Mouse (Mus musculus) midbrain, embryonic 13.5 days (tissue): ENCODE measurements at regions not wholly inside any gene's neighbourhood (a gene's known extent, or its start where the extent isn't known, plus 50 kb on each side); places are given as distances from the start of the nearest gene placed in this dataset.

ENCODE experiments used
- ATAC-seq: fragments of 200-750 bp; cut with Nextera tagmentation; 2 replicates; pipeline ENCODE4 v1.8.0; 2017; ENCODE audit warnings: mild to moderate bottlenecking, moderate TSS enrichment, moderate library complexity
- H3K27ac ChIP-seq: fragments of 300-500 bp; sonication (generic); 2 replicates; pipeline ENCODE4 v1.5.1; 2015; ENCODE audit warnings: inconsistent platforms, mild to moderate bottlenecking, moderate library complexity
- H3K27me3 ChIP-seq: fragments of 300-500 bp; sonication (generic); 2 replicates; pipeline ENCODE4 v1.6.1; 2015; ENCODE audit warnings: mild to moderate bottlenecking, inconsistent platforms
- H3K36me3 ChIP-seq: fragments of 300-500 bp; sonication (generic); 2 replicates; pipeline ENCODE4 v1.6.1; 2015; ENCODE audit warnings: mild to moderate bottlenecking, inconsistent platforms
- H3K4me1 ChIP-seq: fragments of 300-500 bp; sonication (generic); replicated peaks from 2 replicates; pipeline ENCODE4 v1.6.1; 2015; ENCODE audit warnings: inconsistent platforms
- H3K4me2 ChIP-seq: fragments of 300-500 bp; sonication (generic); replicated peaks from 2 replicates; pipeline ENCODE4 v1.6.1; 2015; ENCODE audit warnings: moderate library complexity, mild to moderate bottlenecking, inconsistent platforms
- H3K4me3 ChIP-seq: fragments of 300-500 bp; sonication (generic); replicated peaks from 2 replicates; pipeline ENCODE4 v1.5.1; 2015; ENCODE audit warnings: mild to moderate bottlenecking, inconsistent platforms
- H3K9ac ChIP-seq: fragments of 300-500 bp; sonication (generic); replicated peaks from 2 replicates; pipeline ENCODE4 v1.6.1; 2015; ENCODE audit warnings: mild to moderate bottlenecking, inconsistent platforms
- H3K9me3 ChIP-seq: fragments of 300-500 bp; sonication (generic); 2 replicates; pipeline ENCODE4 v1.6.1; 2016; ENCODE audit warnings: mild to moderate bottlenecking, inconsistent platforms
- WGBS: fragments of 180-500 bp; shearing (Covaris S2); methylation state at CpG from one replicate; pipeline ENCODE4 v1.1.7; 2015; 5-methylcytosine and 5-hydroxymethylcytosine counted together

- Histone ChIP-seq H3K4me3 (no peak overlapping the region), H3K9ac (no peak overlapping the region), H3K9me3 (no peaks in the 10 kb centered on the region), H3K4me1 (peaks cover 39% of the 10 kb centered on the region), H3K36me3 (no peaks in the 10 kb centered on the region), H3K27ac (no peak overlapping the region), H3K4me2 (no peak overlapping the region), H3K27me3 (0 out of 2 replicates have a peak, but pooled peaks cover 6% of the 10 kb centered on the region)
- WGBS = 85% methylated on average over 6 of the region's 6 CpGs
- ATAC-seq = no peak
Measured at GRCm38 (mm10) chr12:71568880-71569390, 259.3 kb downstream of the Dact1 start.

GRCm38 (mm10) chr12:71569662-71570061, 260.0 kb downstream of the Dact1 start:
- H3K4me1 ChIP-seq = peaks cover 46% of the 10 kb centered on the region
- no peak overlapping the region for H3K4me2 ChIP-seq
- H3K27me3 ChIP-seq = 0 out of 2 replicates have a peak, but pooled peaks cover 6% of the 10 kb centered on the region
- 33% methylated on average over 12 of the region's 12 CpGs for WGBS
- H3K4me3 ChIP-seq = no peak overlapping the region
- no peaks in the 10 kb centered on the region for H3K9me3 ChIP-seq
- no peak overlapping the region for H3K27ac ChIP-seq
- no peaks in the 10 kb centered on the region for H3K36me3 ChIP-seq
- no peak overlapping the region for H3K9ac ChIP-seq
- ATAC-seq = no peak

GRCm38 (mm10) chr12:71570116-71570515, 260.4 kb downstream of the Dact1 start:
- 86% methylated on average over 2 of the region's 2 CpGs for WGBS
- Histone ChIP-seq H3K4me3 (no peak overlapping the region), H3K4me1 (peaks cover 47% of the 10 kb centered on the region), H3K9ac (no peak overlapping the region), H3K27me3 (0 out of 2 replicates have a peak, but pooled peaks cover 6% of the 10 kb centered on the region), H3K36me3 (no peaks in the 10 kb centered on the region), H3K27ac (no peak overlapping the region), H3K9me3 (no peaks in the 10 kb centered on the region), H3K4me2 (no peak overlapping the region)
- no peak for ATAC-seq

- peaks cover 47% of the 10 kb centered on the region for H3K4me1 ChIP-seq
- H3K9me3 ChIP-seq = no peaks in the 10 kb centered on the region
- 15% methylated on average over 14 of the region's 14 CpGs for WGBS
- peak; percentile 67 for ATAC-seq
- H3K27me3 ChIP-seq = no peaks in the 10 kb centered on the region
- H3K4me2 ChIP-seq = peak overlapping the region; percentile 29
- no peak overlapping the region for H3K4me3 ChIP-seq
- H3K36me3 ChIP-seq = no peaks in the 10 kb centered on the region
- peak overlapping the region; percentile 79 for H3K27ac ChIP-seq
- no peak overlapping the region for H3K9ac ChIP-seq
Measured at GRCm38 (mm10) chr12:71572833-71573446, 257.9 kb upstream of the Daam1 start.

- peaks cover 52% of the 10 kb centered on the region for H3K4me1 ChIP-seq
- 55% methylated on average over 8 of the region's 8 CpGs for WGBS
- H3K36me3 ChIP-seq = no peaks in the 10 kb centered on the region
- no peak overlapping the region for H3K4me3 ChIP-seq
- no peaks in the 10 kb centered on the region for H3K9me3 ChIP-seq
- H3K27me3 ChIP-seq = no peaks in the 10 kb centered on the region
- no peak for ATAC-seq
- 0 out of 2 replicates have a peak overlapping the region, but pooled peaks have one; percentile 52 for H3K27ac ChIP-seq
- no peak overlapping the region for H3K9ac ChIP-seq
- no peak overlapping the region for H3K4me2 ChIP-seq
Measured at GRCm38 (mm10) chr12:71573456-71573855, 257.4 kb upstream of the Daam1 start.

GRCm38 (mm10) chr12:71574685-71575084, 256.2 kb upstream of the Daam1 start:
- H3K27ac ChIP-seq = no peak overlapping the region
- 88% methylated on average over 10 of the region's 10 CpGs for WGBS
- H3K9ac ChIP-seq = no peak overlapping the region
- no peak overlapping the region for H3K4me3 ChIP-seq
- H3K36me3 ChIP-seq = no peaks in the 10 kb centered on the region
- no peaks in the 10 kb centered on the region for H3K9me3 ChIP-seq
- ATAC-seq = no peak
- no peaks in the 10 kb centered on the region for H3K27me3 ChIP-seq
- no peak overlapping the region for H3K4me2 ChIP-seq
- peaks cover 59% of the 10 kb centered on the region for H3K4me1 ChIP-seq

GRCm38 (mm10) chr12:71577349-71577748, 253.5 kb upstream of the Daam1 start:
- 8% methylated on average over 9 of the region's 9 CpGs for WGBS
- no peak overlapping the region for H3K4me3 ChIP-seq
- no peak for ATAC-seq

GRCm38 (mm10) chr12:71578006-71578405, 252.9 kb upstream of the Daam1 start:
- peak overlapping the region; percentile 22 for H3K27ac ChIP-seq
- H3K9me3 ChIP-seq = no peaks in the 10 kb centered on the region
- H3K9ac ChIP-seq = no peak overlapping the region
- H3K4me2 ChIP-seq = no peak overlapping the region
- H3K36me3 ChIP-seq = no peaks in the 10 kb centered on the region
- H3K27me3 ChIP-seq = no peaks in the 10 kb centered on the region
- 54% methylated on average over 9 of the region's 9 CpGs for WGBS
- peaks cover 54% of the 10 kb centered on the region for H3K4me1 ChIP-seq
- ATAC-seq = peak; percentile 47
- H3K4me3 ChIP-seq = no peak overlapping the region

More at GRCm38 (mm10) chr12:71577349-71577748, 253.5 kb upstream of the Daam1 start:
- Histone ChIP-seq H3K4me2 (peak overlapping the region; percentile 39), H3K9ac (no peak overlapping the region), H3K36me3 (no peaks in the 10 kb centered on the region), H3K4me1 (peaks cover 61% of the 10 kb centered on the region), H3K27me3 (no peaks in the 10 kb centered on the region), H3K9me3 (no peaks in the 10 kb centered on the region), H3K27ac (no peak overlapping the region)

GRCm38 (mm10) chr12:71578912-71579311, 252.0 kb upstream of the Daam1 start:
- Histone ChIP-seq H3K27me3 (no peaks in the 10 kb centered on the region), H3K9ac (no peak overlapping the region), H3K4me2 (no peak overlapping the region), H3K9me3 (no peaks in the 10 kb centered on the region), H3K4me1 (peaks cover 46% of the 10 kb centered on the region), H3K27ac (peak overlapping the region; percentile 48; the same call in 1 of the 2 replicates), H3K4me3 (no peak overlapping the region), H3K36me3 (no peaks in the 10 kb centered on the region)
- 28% methylated on average over 11 of the region's 11 CpGs for WGBS
- peak; percentile 68 for ATAC-seq

- peaks cover 38% of the 10 kb centered on the region for H3K4me1 ChIP-seq
- H3K27ac ChIP-seq = no peak overlapping the region
- H3K4me2 ChIP-seq = no peak overlapping the region
- no peak overlapping the region for H3K4me3 ChIP-seq
- no peak for ATAC-seq
- H3K9me3 ChIP-seq = no peaks in the 10 kb centered on the region
- no peak overlapping the region for H3K9ac ChIP-seq
- no peaks in the 10 kb centered on the region for H3K27me3 ChIP-seq
- no peaks in the 10 kb centered on the region for H3K36me3 ChIP-seq
- 84% methylated on average over 12 of the region's 12 CpGs for WGBS
Measured at GRCm38 (mm10) chr12:71580532-71581290, 250.2 kb upstream of the Daam1 start.

GRCm38 (mm10) chr12:71584618-71585017, 246.3 kb upstream of the Daam1 start:
- peaks cover 16% of the 10 kb centered on the region for H3K4me1 ChIP-seq
- H3K27me3 ChIP-seq = no peaks in the 10 kb centered on the region

GRCm38 (mm10) chr12:71598641-71599040, 232.2 kb upstream of the Daam1 start:
- no peak for ATAC-seq
- H3K9me3 ChIP-seq = no peaks in the 10 kb centered on the region
- H3K4me1 ChIP-seq = peaks cover 20% of the 10 kb centered on the region
- H3K4me2 ChIP-seq = no peak overlapping the region
- H3K27me3 ChIP-seq = no peaks in the 10 kb centered on the region
- H3K9ac ChIP-seq = no peak overlapping the region
- H3K36me3 ChIP-seq = no peaks in the 10 kb centered on the region
- 72% methylated on average over 9 of the region's 9 CpGs for WGBS
- H3K27ac ChIP-seq = peak overlapping the region; percentile 60; the same call in 1 of the 2 replicates
- no peak overlapping the region for H3K4me3 ChIP-seq

More at GRCm38 (mm10) chr12:71584618-71585017, 246.3 kb upstream of the Daam1 start:
- H3K27ac ChIP-seq = no peak overlapping the region
- H3K4me3 ChIP-seq = no peak overlapping the region
- no peaks in the 10 kb centered on the region for H3K36me3 ChIP-seq
- 75% methylated on average over 8 of the region's 8 CpGs for WGBS
- no peaks in the 10 kb centered on the region for H3K9me3 ChIP-seq
- no peak overlapping the region for H3K4me2 ChIP-seq
- ATAC-seq = no peak
- H3K9ac ChIP-seq = no peak overlapping the region
